Mouse (Mus musculus): ENCODE measurements around the gene 4932438A13Rik. TPM values are rescaled to one million over a fixed set of nuclear protein-coding genes. Genes with fewer than 3 reads are reported as not detected.

The 4932438A13Rik gene
- polyA plus RNA-seq, 1 experiment from 2014 or later = 51.2 TPM

DNA sequence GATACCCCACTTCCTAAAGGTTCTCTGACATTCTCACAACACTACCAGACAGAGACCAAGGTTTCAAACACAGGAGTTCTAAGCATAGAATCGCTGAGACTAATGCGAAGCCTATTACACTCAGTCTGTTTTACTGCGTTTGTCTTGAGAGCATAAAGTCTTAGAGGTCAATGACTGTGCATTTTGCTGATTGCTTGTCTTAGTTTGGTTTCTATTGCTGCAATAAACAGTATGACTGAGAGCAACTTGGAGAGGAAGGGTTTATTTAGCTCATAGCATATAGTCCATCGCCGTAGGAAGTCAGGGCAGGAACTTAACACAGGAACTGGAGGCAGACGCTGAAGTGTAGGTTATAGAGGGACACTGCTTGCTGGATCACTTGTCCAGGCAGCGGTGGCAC lies 26.1 kb upstream of the 4932438A13Rik start:
- Histone ChIP-seq H3K27me3 (no peaks in the 10 kb centered on the region), H3K4me2 (replicated peaks) (no peak overlapping the region), H3K9ac (no peak overlapping the region), H3K27ac (replicated peaks) (no peak overlapping the region), H3K9me3 (replicated peaks) (no peaks in the 10 kb centered on the region), H3K36me3 (no peaks in the 10 kb centered on the region), H3K4me1 (peaks cover 7% of the 10 kb centered on the region; the same call in 1 of the 2 replicates), H3K4me3 (replicated peaks) (no peak overlapping the region)
- no peak for ATAC-seq (ENCODE audit: insufficient number of reproducible peaks, low FRiP score, low TSS enrichment, low read depth)
- 86% methylated on average over 7 of the region's 7 CpGs for WGBS

DNA sequence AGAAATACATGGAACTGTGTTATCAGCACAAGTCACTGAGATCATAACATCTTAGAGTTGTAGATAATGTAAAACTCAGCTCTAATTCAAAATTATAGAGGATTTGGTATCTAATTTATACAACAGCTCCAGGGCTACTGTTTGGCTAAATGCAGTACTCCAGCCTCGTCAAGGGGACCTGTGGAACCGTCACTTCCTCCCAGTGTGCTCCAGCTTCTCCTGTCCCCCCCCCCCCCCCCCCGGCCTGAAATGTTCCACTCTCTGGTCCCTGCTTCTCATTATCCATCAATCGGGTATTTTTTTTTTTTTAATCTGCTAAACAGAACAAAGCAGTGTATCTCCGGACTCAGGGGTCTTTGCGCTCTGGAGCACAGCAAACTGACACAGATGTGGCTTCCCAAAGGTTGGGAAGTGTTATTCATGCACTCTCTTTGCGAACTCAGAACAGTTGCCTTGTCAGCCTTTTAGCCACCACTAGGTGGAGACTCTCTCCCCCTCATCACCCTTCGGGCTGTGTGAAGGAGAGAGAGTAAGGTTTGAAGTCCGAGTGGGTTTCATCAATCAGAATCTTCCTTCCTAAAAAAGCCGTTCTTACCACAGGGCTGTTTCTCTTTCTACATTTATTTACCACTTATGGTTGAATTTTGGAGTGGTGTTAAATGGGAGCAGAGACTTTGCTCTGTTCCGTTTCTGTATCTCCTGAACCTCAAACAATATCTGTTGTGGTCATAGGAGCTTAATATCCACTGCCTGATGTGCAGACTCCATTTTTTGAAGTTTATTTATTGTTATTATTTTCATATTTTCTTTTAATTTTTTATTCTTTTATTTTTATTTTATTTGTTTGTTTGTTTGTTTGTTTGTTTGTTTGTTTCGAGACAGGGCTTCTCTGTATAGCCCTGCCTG lies 22.0 kb upstream of the 4932438A13Rik start:
- Histone ChIP-seq H3K36me3 (no peaks in the 10 kb centered on the region), H3K27me3 (no peaks in the 10 kb centered on the region), H3K27ac (replicated peaks) (no peak overlapping the region), H3K9me3 (replicated peaks) (no peaks in the 10 kb centered on the region), H3K9ac (no peak overlapping the region), H3K4me3 (replicated peaks) (no peak overlapping the region), H3K4me1 (peaks cover 1% of the 10 kb centered on the region; the same call in 1 of the 2 replicates), H3K4me2 (replicated peaks) (peak overlapping the region; percentile 30; the same call in 1 of the 2 replicates)
- WGBS = 18% methylated on average over 12 of the region's 12 CpGs
- ATAC-seq (ENCODE audit: insufficient number of reproducible peaks, low FRiP score, low TSS enrichment, low read depth) = peak; percentile 80

DNA sequence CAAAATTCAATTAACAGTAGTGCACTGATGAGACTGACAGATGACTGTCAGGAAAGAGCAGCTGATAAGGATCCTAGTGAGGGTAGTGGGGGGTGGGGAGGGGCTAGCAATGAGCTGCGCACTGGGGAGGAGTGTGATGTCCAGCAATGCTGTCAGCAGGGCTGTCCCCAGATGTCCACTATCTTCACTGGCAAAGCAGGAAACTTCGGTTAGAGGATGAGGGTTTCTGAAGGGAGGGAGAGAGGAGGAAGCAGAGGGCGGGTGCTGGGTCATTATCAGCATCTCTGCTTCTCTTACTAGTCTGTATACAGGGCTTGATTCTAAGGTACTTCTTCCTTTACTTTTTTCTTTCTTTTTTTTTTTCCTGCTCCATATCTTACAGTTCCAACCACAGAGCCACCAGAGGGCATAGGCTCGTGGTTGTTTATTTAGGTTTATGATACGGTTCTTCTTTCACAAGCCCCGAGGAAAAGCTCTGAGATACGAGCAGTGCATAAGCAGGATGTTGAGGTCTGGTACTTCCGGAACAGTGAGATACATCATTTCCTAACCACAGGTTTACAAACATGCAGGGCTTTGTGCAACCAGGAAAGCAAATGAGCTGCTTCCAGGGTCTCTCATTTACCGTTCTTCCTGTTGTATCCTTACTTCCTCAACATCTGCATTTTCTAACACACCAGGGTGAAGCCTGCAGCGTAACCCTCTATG lies 9.0 kb upstream of the 4932438A13Rik start:
- no peak overlapping the region for H3K4me3 ChIP-seq (replicated peaks)
- no peak overlapping the region for H3K27ac ChIP-seq (replicated peaks)
- H3K36me3 ChIP-seq = no peaks in the 10 kb centered on the region
- no peak for ATAC-seq (ENCODE audit: insufficient number of reproducible peaks, low FRiP score, low TSS enrichment, low read depth)
- H3K9me3 ChIP-seq (replicated peaks) = no peaks in the 10 kb centered on the region
- H3K27me3 ChIP-seq = no peaks in the 10 kb centered on the region
- no peaks in the 10 kb centered on the region for H3K4me1 ChIP-seq
- no peak overlapping the region for H3K9ac ChIP-seq
- peak overlapping the region; percentile 27 for H3K4me2 ChIP-seq (replicated peaks)
- WGBS = 44% methylated on average over 10 of the region's 10 CpGs

GRCm38 (mm10) chr3:36861411-36862410 lies 1.2 kb upstream of the 4932438A13Rik start:
- no peak overlapping the region for H3K9ac ChIP-seq
- H3K4me1 ChIP-seq = peaks cover 7% of the 10 kb centered on the region; the same call in 1 of the 2 replicates
- no peaks in the 10 kb centered on the region for H3K9me3 ChIP-seq (replicated peaks)
- H3K4me3 ChIP-seq (replicated peaks) = no peak overlapping the region
- ATAC-seq (ENCODE audit: insufficient number of reproducible peaks, low FRiP score, low TSS enrichment, low read depth) = no peak
- H3K27me3 ChIP-seq = no peaks in the 10 kb centered on the region
- H3K4me2 ChIP-seq (replicated peaks) = no peak overlapping the region
- no peak overlapping the region for H3K27ac ChIP-seq (replicated peaks)
- 84% methylated on average over 3 of the region's 3 CpGs for WGBS
- peaks cover 19% of the 10 kb centered on the region for H3K36me3 ChIP-seq

- no peaks in the 10 kb centered on the region for H3K9me3 ChIP-seq (replicated peaks)
- H3K4me3 ChIP-seq (replicated peaks) = peak overlapping the region; percentile 87
- ATAC-seq (ENCODE audit: insufficient number of reproducible peaks, low FRiP score, low TSS enrichment, low read depth) = no peak
- WGBS = 5% methylated on average over 22 of the region's 23 CpGs
- peak overlapping the region; percentile 87 for H3K9ac ChIP-seq
- peaks cover 27% of the 10 kb centered on the region for H3K36me3 ChIP-seq
- peak overlapping the region; percentile 73 for H3K27ac ChIP-seq (replicated peaks)
- no peaks in the 10 kb centered on the region for H3K27me3 ChIP-seq
- H3K4me2 ChIP-seq (replicated peaks) = peak overlapping the region; percentile 57
- peaks cover 7% of the 10 kb centered on the region; the same call in 1 of the 2 replicates for H3K4me1 ChIP-seq
Measured at GRCm38 (mm10) chr3:36863427-36863826, 523 bp downstream of the 4932438A13Rik start.

GRCm38 (mm10) chr3:36863881-36864280 lies 977 bp downstream of the 4932438A13Rik start:
- 67% methylated on average over 4 of the region's 4 CpGs for WGBS
- no peak for ATAC-seq (ENCODE audit: insufficient number of reproducible peaks, low FRiP score, low TSS enrichment, low read depth)

GRCm38 (mm10) chr3:36864466-36864865 lies 1.6 kb downstream of the 4932438A13Rik start:
- Histone ChIP-seq H3K36me3 (peaks cover 27% of the 10 kb centered on the region), H3K4me3 (replicated peaks) (no peak overlapping the region), H3K4me2 (replicated peaks) (no peak overlapping the region), H3K27ac (replicated peaks) (no peak overlapping the region), H3K9me3 (replicated peaks) (no peaks in the 10 kb centered on the region), H3K9ac (no peak overlapping the region), H3K4me1 (peaks cover 7% of the 10 kb centered on the region; the same call in 1 of the 2 replicates), H3K27me3 (no peaks in the 10 kb centered on the region)
- no peak for ATAC-seq (ENCODE audit: insufficient number of reproducible peaks, low FRiP score, low TSS enrichment, low read depth)
- WGBS = 97% methylated on average over 4 of the region's 4 CpGs

More at GRCm38 (mm10) chr3:36863881-36864280, 977 bp downstream of the 4932438A13Rik start:
- Histone ChIP-seq H3K27ac (replicated peaks) (no peak overlapping the region), H3K27me3 (no peaks in the 10 kb centered on the region), H3K4me1 (peaks cover 7% of the 10 kb centered on the region; the same call in 1 of the 2 replicates), H3K4me2 (replicated peaks) (peak overlapping the region; percentile 57), H3K9ac (peak overlapping the region; percentile 87; the same call in 1 of the 2 replicates), H3K36me3 (peaks cover 27% of the 10 kb centered on the region), H3K4me3 (replicated peaks) (peak overlapping the region; percentile 87), H3K9me3 (replicated peaks) (no peaks in the 10 kb centered on the region)

GRCm38 (mm10) chr3:36905372-36905771 lies 42.5 kb downstream of the 4932438A13Rik start:
- no peak for ATAC-seq (ENCODE audit: insufficient number of reproducible peaks, low FRiP score, low TSS enrichment, low read depth)
- H3K9ac ChIP-seq = no peak overlapping the region
- no peak overlapping the region for H3K27ac ChIP-seq (replicated peaks)
- no peaks in the 10 kb centered on the region for H3K9me3 ChIP-seq (replicated peaks)
- 86% methylated on average over 3 of the region's 3 CpGs for WGBS
- no peaks in the 10 kb centered on the region for H3K27me3 ChIP-seq
- no peak overlapping the region for H3K4me2 ChIP-seq (replicated peaks)
- H3K4me1 ChIP-seq = no peaks in the 10 kb centered on the region
- no peak overlapping the region for H3K4me3 ChIP-seq (replicated peaks)
- H3K36me3 ChIP-seq = peaks cover 19% of the 10 kb centered on the region

DNA sequence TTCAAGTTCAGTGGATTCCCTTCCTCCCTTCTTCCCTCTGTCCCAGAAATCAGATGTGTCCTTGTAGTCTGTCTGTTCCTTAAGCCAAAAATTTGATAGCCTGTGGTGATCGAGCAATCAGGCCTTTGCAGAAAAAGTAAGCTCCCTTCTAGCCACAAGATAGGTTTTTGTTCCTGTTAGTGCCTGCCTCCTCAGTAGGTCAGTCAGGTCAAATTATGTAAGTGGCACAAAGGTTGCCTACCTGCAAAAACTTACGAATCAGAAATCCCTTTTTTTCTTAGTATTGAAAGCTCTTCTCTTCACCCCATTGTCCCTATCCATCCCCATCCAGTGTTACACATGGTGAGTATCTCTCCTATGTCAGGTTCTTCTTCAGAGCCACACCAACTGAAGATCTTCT lies 54.9 kb downstream of the 4932438A13Rik start:
- Histone ChIP-seq H3K4me1 (no peaks in the 10 kb centered on the region), H3K4me3 (replicated peaks) (no peak overlapping the region), H3K9me3 (replicated peaks) (no peaks in the 10 kb centered on the region), H3K36me3 (peaks cover 16% of the 10 kb centered on the region; the same call in 1 of the 2 replicates), H3K4me2 (replicated peaks) (no peak overlapping the region), H3K9ac (no peak overlapping the region), H3K27me3 (no peaks in the 10 kb centered on the region), H3K27ac (replicated peaks) (no peak overlapping the region)
- ATAC-seq (ENCODE audit: insufficient number of reproducible peaks, low FRiP score, low TSS enrichment, low read depth) = no peak
- 95% methylated on average over 2 of the region's 2 CpGs for WGBS

DNA sequence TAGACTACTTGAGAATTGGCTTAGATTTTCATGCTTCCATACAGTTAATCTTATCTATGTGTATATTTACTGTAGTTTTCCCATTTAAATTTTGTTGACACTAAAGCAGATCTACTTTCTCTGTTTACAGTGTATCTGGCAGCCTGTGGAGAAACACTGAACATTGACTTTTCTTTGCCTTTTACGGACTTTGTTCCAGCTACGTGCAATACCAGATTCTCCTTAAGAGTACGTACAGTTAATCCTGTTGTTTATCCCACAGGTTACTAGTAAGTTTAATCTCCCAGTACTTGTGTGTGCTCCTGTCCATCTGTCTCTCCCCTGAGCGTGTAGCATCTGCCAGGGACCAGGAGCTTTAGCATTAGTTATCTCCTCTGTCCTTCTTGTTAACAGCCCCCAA lies 55.4 kb downstream of the 4932438A13Rik start:
- Histone ChIP-seq H3K4me1 (no peaks in the 10 kb centered on the region), H3K4me2 (replicated peaks) (no peak overlapping the region), H3K9me3 (replicated peaks) (no peaks in the 10 kb centered on the region), H3K27me3 (no peaks in the 10 kb centered on the region), H3K36me3 (peaks cover 16% of the 10 kb centered on the region; the same call in 1 of the 2 replicates), H3K27ac (replicated peaks) (no peak overlapping the region), H3K4me3 (replicated peaks) (no peak overlapping the region), H3K9ac (no peak overlapping the region)
- ATAC-seq (ENCODE audit: insufficient number of reproducible peaks, low FRiP score, low TSS enrichment, low read depth) = no peak
- WGBS = 91% methylated on average over 4 of the region's 4 CpGs
